Mouse (Mus musculus): Measurements from ENCODE around the gene Armc7.

DNA sequence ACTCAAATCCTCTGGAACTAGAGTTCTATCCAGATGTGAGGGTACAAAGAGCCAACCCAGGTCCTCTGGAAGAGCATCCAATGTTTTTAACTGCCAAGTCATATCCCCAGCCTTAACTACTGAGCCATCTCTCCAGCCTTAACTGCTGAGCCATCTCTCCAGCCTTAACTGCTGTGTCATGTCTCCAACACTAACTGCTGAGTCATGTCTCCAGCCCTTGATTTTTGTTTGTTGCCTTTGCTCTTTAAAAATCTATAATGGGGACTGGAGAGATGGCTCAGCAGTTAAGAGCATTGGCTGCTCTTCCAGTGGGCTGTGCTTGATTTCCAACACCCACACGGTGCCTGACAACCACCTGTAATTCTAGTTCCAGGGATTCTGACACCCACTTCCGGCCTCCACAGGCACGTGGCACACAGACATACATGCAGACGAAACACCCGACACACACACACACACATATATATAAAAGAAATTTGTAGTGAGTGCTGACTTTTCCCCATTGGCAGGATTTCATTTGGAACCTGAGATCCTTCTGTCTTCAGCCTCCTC, 37.8 kb upstream of the Armc7 start:
- no peak for TF ChIP-seq FLI1 (IDR thresholded peaks at IDR 0.05; ENCODE audit: low read length)
- no peak for TF ChIP-seq GATA1 (IDR thresholded peaks at IDR 0.05; ENCODE audit: borderline replicate concordance, low read length)

Data from megakaryocyte, embryonic 14.5 days (primary cell).